Mouse (Mus musculus) 3T3-L1 (cell line): ENCODE results near the gene Kif20b.

Source experiments
- DNase-seq: peaks from one replicate; pipeline ENCODE4 v3.0.0-alpha.2; 2015; ENCODE audit warnings: low read depth, low spot score

The Kif20b gene

DNA sequence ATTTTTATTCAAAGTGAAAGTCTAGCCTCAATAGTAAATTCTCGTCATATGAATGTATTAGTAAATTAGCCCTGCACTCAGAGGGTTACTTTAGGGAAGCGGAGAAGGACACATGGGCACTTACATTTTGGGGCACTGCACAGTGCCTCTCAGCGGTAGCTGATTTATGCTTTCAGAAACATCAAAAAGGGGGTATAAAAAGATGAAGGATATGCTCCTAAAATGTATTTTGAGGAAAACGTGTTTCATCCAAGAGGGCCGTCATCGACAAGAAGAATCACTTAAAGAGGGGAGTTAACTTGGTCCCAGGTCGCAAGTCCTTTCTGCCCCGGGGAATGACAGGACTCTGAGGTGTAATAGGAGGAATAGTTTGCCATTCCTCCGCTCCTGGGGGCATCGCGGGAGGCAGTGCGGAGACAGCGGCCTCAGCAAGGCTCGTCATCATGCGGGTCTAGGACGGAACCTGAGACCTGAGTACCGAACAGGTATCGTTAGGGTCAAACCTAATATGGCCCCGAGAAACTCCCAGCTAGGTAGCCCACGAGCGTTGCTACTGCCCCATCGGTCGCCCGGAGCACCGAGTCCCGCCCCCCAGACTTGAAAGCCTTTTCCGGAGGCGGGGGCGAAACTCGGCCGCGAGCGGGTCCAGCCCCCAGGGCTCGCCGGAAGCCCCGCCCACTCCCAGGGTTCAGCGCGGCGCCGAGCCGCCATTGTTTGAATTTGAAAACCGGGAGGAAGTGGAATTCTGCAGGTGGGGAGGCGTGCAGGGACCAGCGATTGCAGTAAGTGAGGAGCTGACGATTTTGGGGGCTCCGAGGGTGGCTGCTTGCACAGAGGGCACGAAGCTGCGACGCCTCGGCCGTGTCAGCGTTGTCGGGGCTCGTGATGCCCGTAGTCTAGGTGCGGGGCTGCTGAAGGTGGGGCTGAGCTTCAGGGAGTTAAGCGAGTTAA lies at the start of gene Kif20b:
Gene Kif20b (plus strand): TSS at position 710 of the 951 bp plus-strand sequence.
- DNase-seq = peak; percentile 93

- no peak for DNase-seq
These were observed 45.5 kb upstream of the Kif20b start for GRCm38 (mm10) chr19:34876676-34877075.

DNA sequence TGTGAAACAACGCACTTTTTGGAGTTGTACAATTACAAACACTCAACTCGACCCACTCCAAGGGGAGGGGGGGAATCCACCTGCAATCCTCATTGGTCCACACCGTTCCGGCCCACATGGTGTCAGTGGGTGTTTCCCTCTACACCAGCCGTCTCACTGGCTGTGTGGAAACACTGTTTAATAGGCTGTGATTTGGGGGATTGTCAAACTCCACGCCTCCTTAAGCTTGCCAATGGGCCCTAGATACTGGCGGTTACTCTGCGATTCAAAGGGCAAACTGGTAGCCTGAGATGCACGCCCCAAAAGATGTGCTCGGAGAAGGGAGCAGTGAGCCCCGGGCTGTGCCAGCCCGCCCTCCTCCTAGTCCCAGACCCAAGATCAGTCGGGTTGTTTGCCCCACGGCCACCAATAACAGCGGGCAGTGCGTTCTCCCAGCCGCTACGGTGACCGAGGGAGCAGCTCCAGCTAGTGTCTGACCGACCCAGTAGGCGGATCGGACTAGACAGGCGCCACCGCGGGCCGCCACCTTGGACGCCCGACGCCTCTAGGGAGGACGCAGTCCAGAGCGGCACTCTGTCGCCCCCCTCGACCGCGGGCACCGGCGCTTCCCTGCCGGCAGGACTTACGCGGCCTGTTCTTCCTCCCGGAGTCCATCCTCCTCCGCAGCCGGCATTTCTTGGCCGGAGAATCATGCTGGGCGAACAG lies 44.1 kb upstream of the Kif20b start:
- DNase-seq = peak; percentile 99

- DNase-seq = peak; percentile 67
These were observed 43.3 kb upstream of the Kif20b start, which contains the start of gene Pank1 for GRCm38 (mm10) chr19:34878603-34879541. Gene Pank1, minus strand, starts transcription at chr19:34879455.

- DNase-seq = no peak
These were observed 42.5 kb upstream of the Kif20b start for GRCm38 (mm10) chr19:34879624-34880023.

- DNase-seq = no peak
These were observed 41.0 kb upstream of the Kif20b start for GRCm38 (mm10) chr19:34881160-34881559.

GRCm38 (mm10) chr19:34882443-34882842 lies 39.7 kb upstream of the Kif20b start:
- no peak for DNase-seq

DNA sequence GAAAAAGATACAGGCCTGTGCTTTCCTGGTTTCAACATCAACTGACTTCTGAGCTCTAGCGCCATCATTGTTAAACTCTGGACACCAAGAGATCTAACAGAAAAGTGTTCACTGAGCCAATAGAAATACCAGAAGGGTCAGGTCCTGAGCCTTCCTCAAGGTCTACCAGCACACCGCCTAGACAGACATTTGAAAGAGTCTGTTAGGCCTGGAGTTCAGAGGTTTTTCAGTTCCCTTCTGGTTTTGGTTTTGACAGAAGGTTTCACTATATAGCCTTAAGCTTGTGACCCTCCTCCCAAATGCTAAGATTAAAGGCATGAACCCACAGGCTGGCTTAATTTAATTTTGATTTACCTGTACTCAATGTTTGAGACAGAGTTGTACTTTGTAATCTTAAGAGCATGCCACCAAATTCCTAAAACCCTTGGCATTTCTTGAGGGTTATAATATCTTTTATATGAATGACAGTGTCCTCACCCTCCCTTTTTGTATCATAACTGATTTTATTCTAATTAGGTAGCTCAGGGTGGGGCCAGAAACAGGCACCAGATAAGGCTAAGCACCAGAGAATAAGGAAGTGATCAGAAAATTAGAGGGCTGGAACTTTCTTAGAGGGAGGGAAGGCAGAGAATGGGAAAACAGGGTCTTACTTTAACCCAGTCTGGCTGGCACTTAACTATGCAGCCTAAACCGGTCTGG lies 38.5 kb upstream of the Kif20b start:
- DNase-seq = no peak

GRCm38 (mm10) chr19:34886324-34886723 lies 35.8 kb upstream of the Kif20b start:
- no peak for DNase-seq

- no peak for DNase-seq
These were observed 31.2 kb upstream of the Kif20b start for GRCm38 (mm10) chr19:34890981-34891380.

- peak; percentile 67 for DNase-seq
These were observed 30.6 kb upstream of the Kif20b start for GRCm38 (mm10) chr19:34891590-34891989.

DNA sequence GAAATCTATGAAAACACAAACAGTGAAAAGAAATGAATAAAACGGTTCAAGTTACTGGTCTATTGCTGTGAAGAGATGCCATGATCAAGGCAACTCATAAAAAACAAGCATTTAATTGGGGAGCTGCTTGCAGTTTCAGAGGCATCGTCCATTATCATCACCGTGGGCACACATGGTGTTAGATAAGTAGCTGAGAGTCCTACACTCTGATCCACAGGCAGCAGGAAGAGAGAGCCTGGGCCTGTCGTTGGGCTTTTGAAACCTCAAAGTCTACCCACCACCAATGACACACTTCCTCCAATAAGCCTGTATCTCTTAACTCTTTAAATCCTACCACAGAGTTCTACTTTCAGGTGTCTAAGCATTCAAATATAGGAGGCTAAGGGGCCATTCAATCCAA lies 27.1 kb upstream of the Kif20b start:
- no peak for DNase-seq

GRCm38 (mm10) chr19:34897082-34897965 lies 24.8 kb upstream of the Kif20b start:
- DNase-seq = no peak

DNA sequence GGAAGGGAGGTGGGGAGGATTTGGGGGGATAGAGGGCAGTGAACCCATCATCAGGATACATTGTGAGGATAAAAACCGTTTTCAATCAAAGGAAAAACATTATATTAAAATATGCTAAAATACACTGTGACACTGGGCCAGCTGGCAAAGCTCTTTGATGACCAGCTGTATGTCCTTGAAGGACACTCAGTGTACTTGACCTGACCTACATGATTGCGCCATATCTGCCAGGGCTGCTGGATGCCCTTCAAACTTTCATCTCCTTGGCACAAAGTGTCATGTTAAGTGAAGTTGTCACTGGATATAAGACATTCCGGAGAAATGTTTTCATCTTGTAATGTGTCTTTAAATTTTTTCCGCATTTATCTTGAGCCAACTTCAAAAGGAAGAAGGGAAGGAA lies 23.2 kb upstream of the Kif20b start:
- no peak for DNase-seq

- DNase-seq = no peak
These were observed 20.9 kb upstream of the Kif20b start for GRCm38 (mm10) chr19:34901266-34901665.

DNA sequence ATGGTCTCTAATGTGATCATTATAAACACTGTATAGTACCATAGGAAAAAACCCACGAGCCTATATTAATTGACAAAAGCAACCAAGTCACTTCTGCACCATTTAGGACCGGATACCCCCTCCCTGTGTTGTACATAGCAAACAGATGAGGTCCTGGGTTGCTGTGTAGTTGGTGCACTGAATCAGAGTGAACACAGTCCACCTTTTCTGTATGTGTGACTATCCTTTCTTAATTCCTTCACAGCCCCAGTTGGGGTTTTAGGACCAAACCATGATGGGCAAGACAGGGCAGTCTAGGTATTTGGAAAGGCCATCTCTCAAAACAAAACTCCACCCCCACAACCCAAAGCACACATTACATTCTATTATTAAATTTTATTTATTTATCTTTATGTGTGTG lies 20.4 kb upstream of the Kif20b start:
- DNase-seq = no peak

DNA sequence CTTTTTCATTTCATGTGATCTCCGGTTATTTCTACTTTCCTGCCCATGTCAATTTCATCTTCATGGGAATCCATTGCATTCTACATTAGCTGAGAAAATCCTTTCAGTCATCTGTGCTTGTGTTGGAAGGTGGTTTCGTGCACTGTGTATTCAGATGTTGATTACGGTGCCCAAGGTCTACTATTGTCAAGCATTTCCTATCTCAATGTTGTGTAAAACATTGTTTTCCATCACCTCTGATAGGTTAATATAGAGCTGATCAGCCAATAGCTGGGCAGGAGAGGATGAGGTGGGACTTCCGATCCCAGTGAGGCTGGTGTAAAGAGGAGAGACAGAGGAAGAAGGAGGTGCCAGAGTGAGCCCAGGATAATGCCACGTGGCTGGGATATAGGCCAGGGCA lies 18.1 kb upstream of the Kif20b start:
- DNase-seq = no peak

- DNase-seq = no peak
These were observed 16.7 kb upstream of the Kif20b start for GRCm38 (mm10) chr19:34905424-34905823.

DNA sequence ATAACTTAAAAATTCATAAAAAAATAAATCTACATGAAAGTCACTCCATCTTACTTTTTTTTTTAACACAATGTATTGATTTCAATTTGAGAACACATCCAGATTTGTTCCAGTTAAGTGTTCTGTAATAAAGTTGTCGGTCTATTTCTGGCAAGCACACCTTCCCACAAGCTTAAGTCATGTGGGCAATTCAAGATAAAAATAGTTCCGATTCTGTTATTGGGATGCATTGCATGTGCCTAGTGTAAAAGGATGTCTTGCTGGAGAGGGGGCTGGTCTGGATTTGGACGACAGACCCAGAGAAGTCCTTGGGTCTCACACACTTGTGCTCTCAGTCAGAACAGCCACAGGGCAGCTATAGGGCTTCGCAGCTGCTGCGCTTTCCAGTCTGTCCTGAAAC lies 15.4 kb upstream of the Kif20b start:
- no peak for DNase-seq

DNA sequence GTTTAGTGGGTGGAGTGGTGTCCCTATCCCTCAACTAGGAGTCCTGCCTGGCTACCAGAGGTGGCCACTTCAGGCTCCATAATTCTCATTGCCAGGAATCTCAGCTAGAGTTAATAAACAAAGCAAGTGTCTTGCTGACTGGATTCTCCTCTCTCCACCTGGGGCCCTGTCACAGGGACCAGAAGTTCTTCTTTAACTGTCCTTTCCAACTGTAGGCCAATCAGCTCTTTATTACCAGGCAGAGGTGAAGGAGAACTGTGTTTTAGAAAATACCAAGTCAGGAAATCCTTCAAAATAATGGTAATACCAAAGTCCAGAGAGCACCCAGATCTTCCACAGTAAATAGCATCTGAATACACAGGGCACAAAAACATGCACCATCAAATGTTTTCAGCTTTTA lies 9.8 kb upstream of the Kif20b start:
- DNase-seq = no peak
